Mouse (Mus musculus): ENCODE data around the gene Auts2.

Gene Auts2

GRCm38 (mm10) chr5:132265015-132265414 is 278.1 kb downstream of the Auts2 start:
- no peak for DNase-seq (ENCODE audit: low read depth, low spot score)

DNA sequence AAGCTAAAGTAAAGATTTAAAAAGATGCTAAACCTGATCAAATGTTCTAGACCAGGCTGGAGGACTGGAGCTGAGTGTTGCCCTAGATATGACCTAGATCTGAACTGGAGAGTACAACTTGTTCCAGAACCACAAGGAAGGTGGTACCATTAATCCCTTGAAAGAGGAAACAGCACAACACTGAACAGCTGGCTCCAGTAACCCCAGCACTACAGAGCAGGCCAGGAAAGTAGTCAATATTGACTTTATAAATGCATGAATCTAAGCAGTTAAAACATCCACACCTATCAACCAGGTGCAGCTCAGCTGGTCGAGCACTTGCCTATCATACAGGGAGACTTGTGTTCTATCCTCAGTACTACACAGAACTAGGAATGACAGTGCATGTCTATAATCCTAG is 281.4 kb downstream of the Auts2 start:
- no peak for DNase-seq (ENCODE audit: low read depth, low spot score)

GRCm38 (mm10) chr5:132258882-132259281 is 284.3 kb downstream of the Auts2 start:
- DNase-seq (ENCODE audit: low read depth, low spot score): no peak

- no peak for DNase-seq (ENCODE audit: low read depth, low spot score)
These were observed 287.6 kb downstream of the Auts2 start for GRCm38 (mm10) chr5:132255579-132255978.

DNA sequence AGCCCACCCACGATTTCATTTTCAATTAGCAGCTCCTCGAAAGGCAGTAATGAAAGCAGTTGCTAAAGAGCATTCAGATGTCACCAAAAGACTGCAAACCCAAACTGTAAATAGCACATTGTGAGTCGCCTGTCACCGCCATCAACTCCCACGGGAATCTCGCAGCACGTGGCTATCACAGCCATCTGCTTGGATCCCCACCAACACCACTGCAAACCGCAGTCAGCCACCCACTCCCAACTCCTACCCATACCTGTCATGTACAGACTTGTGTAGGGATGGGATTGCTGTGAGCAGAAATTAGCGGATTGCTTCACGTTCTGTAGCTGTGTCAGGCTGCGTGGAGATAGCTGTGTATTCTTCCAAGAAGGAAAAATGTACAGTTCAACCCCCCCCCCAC is 293.6 kb downstream of the Auts2 start:
- no peak for DNase-seq (ENCODE audit: low read depth, low spot score)

GRCm38 (mm10) chr5:132248069-132248468 is 295.1 kb downstream of the Auts2 start:
- no peak for DNase-seq (ENCODE audit: low read depth, low spot score)

- no peak for DNase-seq (ENCODE audit: low read depth, low spot score)
These were observed 307.7 kb downstream of the Auts2 start for GRCm38 (mm10) chr5:132235460-132235859.

DNA sequence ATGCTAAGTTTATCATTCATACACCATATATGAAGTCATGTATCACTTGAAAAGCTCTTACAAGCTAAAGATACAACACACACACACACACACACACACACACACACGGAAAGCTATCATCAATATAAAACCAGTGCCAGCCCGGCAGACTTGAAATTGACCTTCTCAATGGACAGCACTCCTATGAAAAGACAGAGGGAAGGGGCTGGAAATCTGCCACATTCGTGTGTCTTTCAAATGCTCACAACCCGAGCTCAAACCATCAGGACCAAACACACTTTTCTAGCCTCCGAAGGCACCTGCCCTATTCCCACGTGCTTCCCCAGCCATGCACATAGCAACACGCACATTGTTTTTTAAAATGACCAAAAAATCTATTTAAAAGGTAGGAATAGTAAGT is 308.7 kb downstream of the Auts2 start:
- no peak for DNase-seq (ENCODE audit: low read depth, low spot score)

- DNase-seq (ENCODE audit: low read depth, low spot score): peak; percentile 32
These were observed 311.7 kb downstream of the Auts2 start for GRCm38 (mm10) chr5:132231280-132232047.

GRCm38 (mm10) chr5:132229644-132230357 is 313.3 kb downstream of the Auts2 start:
- DNase-seq (ENCODE audit: low read depth, low spot score): peak; percentile 10

DNA sequence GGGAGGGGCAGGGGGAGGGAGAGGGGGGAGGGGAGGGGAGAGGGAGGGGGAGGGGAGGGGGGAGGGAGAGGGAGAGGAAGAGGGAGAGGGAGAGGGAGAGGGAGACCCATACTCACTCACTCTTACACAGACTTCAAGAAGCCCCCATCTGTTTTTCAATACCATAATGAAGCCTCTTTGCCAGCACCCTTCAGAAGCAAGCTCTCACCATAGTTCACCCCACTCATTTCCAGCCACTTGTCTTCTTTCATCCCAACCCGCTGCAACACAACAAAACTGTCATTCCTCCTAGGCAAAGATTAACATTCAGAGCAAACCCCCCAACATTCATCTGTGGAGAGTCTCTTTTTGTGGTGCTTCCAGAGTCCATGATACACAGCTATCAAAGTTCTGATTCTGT is 314.1 kb downstream of the Auts2 start:
- no peak for DNase-seq (ENCODE audit: low read depth, low spot score)

- no peak for DNase-seq (ENCODE audit: low read depth, low spot score)
These were observed 322.7 kb downstream of the Auts2 start for GRCm38 (mm10) chr5:132220376-132220930.

DNA sequence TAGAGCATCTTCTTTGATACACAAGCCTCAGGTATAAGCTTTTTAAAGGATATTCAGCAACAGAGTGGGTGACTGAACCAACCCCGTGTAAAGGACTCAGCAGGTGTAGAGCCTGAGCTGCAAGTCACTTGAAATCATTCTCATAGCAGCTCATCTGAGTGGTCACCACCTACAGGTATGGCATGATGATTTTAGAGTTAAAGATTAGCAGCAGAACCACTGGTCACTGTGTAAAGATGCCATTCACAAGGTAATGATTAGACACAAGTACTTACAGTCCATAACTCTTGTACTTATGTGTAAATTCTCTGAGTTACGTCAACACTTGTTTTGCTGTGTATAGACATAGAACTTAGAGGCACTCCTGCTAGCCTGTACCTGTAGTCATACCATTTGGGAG is 327.0 kb downstream of the Auts2 start:
- no peak for DNase-seq (ENCODE audit: low read depth, low spot score)

DNA sequence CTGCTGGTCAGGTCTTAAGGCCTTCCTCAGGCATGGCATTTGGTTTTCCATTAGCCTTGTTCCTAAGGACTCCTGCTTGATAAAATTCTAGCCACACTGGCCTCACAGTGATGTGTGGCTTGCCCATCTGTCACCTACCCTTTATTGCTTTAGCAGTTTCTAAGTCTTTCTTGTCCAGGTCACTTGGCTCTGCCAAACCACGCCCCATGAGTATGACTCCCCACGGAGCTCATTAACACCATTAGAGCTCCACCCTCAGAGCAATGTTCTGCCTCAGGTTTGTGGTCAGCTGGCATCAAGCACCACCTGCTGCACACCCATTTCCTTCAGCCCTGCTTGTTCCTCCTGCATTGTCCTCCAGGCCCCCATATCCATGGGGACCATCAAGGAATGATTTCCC is 330.7 kb downstream of the Auts2 start:
- no peak for DNase-seq (ENCODE audit: low read depth, low spot score)

- DNase-seq (ENCODE audit: low read depth, low spot score): no peak
These were observed 333.4 kb downstream of the Auts2 start for GRCm38 (mm10) chr5:132209694-132210093.

GRCm38 (mm10) chr5:132206220-132206619 is 336.9 kb downstream of the Auts2 start:
- DNase-seq (ENCODE audit: low read depth, low spot score): no peak

GRCm38 (mm10) chr5:132203846-132204245 is 339.3 kb downstream of the Auts2 start:
- no peak for DNase-seq (ENCODE audit: low read depth, low spot score)

DNA sequence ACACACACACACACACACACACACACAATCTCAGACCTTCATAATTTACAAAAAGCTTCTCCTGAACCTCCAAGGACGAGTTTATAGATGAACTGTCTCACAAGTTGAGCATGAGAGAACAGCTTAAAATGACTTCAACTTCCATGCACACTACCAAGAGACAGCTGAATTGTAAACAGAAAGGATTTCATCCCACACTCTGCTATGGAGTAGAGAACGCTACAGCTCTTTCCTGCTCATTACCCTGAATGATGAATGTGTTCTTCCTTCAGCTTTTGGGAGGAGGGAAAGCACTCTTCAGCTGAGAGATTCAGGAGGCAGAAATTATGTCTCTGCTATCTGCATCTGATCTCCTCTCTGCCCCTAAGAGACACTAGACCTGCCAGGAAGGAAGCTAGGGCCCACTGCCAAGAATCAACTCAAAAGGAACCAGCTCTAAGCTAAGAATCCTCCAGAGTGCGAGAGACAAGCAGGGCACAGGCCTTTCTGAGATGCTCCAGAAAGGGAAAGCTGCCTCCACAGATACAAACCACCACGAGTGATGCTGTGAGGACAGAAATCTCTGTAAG is 342.0 kb downstream of the Auts2 start:
- no peak for DNase-seq (ENCODE audit: low read depth, low spot score)

DNA sequence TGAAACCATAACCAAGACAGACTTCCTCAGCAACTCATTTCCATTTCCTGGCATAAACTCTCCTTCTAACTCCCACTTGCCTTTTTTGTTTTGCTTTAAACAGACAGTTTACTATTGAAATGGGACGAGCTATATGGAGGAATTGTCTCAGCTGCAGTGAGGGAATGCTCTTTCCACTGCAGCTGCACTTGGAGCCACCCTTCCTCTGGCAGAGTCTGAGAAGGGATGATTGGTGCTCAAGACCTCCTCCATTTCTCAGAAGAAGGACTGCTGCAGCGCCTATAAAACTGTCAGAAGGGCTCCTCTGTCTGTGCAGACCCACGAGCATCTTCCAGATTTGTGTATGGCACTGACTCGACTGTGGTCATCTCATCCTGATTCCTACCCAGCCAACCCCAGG is 342.5 kb downstream of the Auts2 start:
- no peak for DNase-seq (ENCODE audit: low read depth, low spot score)

DNA sequence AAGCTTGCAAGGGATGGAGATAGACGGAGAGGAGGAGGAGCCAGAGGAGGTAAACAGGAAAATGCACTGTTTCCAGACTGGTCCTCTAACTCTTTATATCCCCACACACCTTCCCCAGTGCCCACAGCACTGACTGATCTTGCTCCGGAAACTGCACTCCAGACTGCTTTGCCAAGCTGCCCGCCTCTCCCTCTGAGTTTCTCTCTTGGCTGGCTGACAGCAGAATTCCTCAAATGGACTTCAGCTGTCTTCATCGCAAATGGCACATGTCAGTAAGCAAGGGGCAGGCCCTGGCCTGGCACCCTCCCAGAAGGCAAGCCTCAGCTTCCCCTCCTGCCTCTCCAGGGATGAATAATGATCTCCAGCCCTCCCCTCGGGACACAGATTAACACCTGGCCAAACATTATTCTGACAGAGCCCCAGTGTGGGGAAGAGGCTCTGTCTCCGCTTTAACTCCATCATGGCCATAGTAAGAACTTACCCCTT is 348.1 kb downstream of the Auts2 start:
- peak; percentile 27 for DNase-seq (ENCODE audit: low read depth, low spot score)

GRCm38 (mm10) chr5:132190190-132190589 is 353.0 kb downstream of the Auts2 start:
- DNase-seq (ENCODE audit: low read depth, low spot score): no peak

DNA sequence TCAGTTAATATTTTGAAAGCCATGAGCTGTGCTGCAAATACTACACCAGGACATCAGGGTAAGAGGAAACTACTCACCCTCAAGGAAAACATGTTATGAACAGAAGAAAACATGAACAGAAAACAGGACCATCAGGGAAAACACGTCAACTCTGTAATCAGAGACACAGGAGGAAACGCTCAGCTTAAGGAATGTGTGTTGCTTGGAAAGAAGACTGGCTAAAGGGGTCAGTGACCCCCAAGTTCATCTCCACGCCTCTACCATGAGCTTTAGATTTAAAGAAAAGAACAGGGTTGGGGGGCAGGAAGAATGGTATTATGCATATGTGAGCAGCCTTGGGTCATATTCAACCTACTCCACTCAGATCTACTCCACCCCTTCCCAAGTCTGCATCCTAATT is 356.5 kb downstream of the Auts2 start:
- no peak for DNase-seq (ENCODE audit: low read depth, low spot score)

Measured in skeletal muscle tissue, adult 2 months (tissue).